Mouse (Mus musculus) erythroid progenitor cell, adult 5-6 weeks (primary cell): ENCODE measurements around the gene Nfkbib. TPM values are rescaled to one million over a fixed set of nuclear protein-coding genes. Genes with fewer than 3 reads are reported as not detected.

Experiments used
- ATAC-seq: replicated peaks from 2 replicates; pipeline ENCODE4 v1.8.0; 2016; ENCODE audit warnings: moderate number of reproducible peaks, mild to moderate bottlenecking, moderate TSS enrichment, inconsistent platforms; ENCODE audit not compliant: poor library complexity, low FRiP score, severe bottlenecking
- total RNA-seq, 2 experiments: library from RNA; stranded (forward) in 1 of 2; stranded (reverse) in 1 of 2; fragments of 150-400 nt in 1 of 2; fragments of 186-747, 209-891 nt in 1 of 2; gene quantifications; 2 replicates each; pipeline versions ENCODE4 v1.2.3 to v1.2.4; 2015 to 2017; ENCODE audit warnings: low replicate concordance in 2 of 2

Nfkbib gene
- total RNA-seq, 2 experiments from 2014 or later: 4.8 to 12.2 TPM

GRCm38 (mm10) chr7:28801901-28802670, 34.8 kb upstream of the Nfkbib start:
- no peak for ATAC-seq

- ATAC-seq: no peak
Observed at GRCm38 (mm10) chr7:28801451-28801850, 34.1 kb upstream of the Nfkbib start.

GRCm38 (mm10) chr7:28799994-28800393, 32.7 kb upstream of the Nfkbib start:
- ATAC-seq: no peak

- peak; percentile 84 for ATAC-seq
Observed at GRCm38 (mm10) chr7:28796562-28796975, 29.3 kb upstream of the Nfkbib start.

GRCm38 (mm10) chr7:28795832-28796231, 28.5 kb upstream of the Nfkbib start:
- ATAC-seq: no peak

GRCm38 (mm10) chr7:28794496-28794895, 27.2 kb upstream of the Nfkbib start:
- no peak for ATAC-seq

- ATAC-seq: no peak
Observed at GRCm38 (mm10) chr7:28793834-28794233, 26.5 kb upstream of the Nfkbib start.

GRCm38 (mm10) chr7:28792391-28793185, 25.3 kb upstream of the Nfkbib start:
- no peak for ATAC-seq

GRCm38 (mm10) chr7:28791706-28792105, 24.4 kb upstream of the Nfkbib start:
- no peak for ATAC-seq

GRCm38 (mm10) chr7:28790066-28790806, 22.9 kb upstream of the Nfkbib start:
- ATAC-seq: no peak

GRCm38 (mm10) chr7:28789235-28789634, 21.9 kb upstream of the Nfkbib start:
- ATAC-seq: no peak

GRCm38 (mm10) chr7:28788307-28789195, 21.2 kb upstream of the Nfkbib start, which contains the start of gene Rinl:
TSS of gene Rinl (plus strand) at chr7:28788969.
- no peak for ATAC-seq

GRCm38 (mm10) chr7:28787884-28788283, 20.6 kb upstream of the Nfkbib start:
- ATAC-seq: no peak

- no peak for ATAC-seq
Observed at GRCm38 (mm10) chr7:28785161-28785560, 17.8 kb upstream of the Nfkbib start.

- ATAC-seq: no peak
Observed at GRCm38 (mm10) chr7:28781261-28781663, 13.9 kb upstream of the Nfkbib start.

GRCm38 (mm10) chr7:28780857-28781256, 13.5 kb upstream of the Nfkbib start:
- ATAC-seq: no peak

GRCm38 (mm10) chr7:28780067-28780658, 12.9 kb upstream of the Nfkbib start:
- ATAC-seq: peak; percentile 73

- ATAC-seq: no peak
Observed at GRCm38 (mm10) chr7:28778825-28779224, 11.5 kb upstream of the Nfkbib start.

- no peak for ATAC-seq
Observed at GRCm38 (mm10) chr7:28775129-28775528, 7.8 kb upstream of the Nfkbib start.
